Mouse (Mus musculus) brain, embryonic 18.5 days (tissue): ENCODE measurements around the gene Esr1.
"Not testable (repeated sequence)": the region's sequence is repeated elsewhere in the genome, so short reads cannot be mapped to it uniquely, and the experiment has no call there.

Experiments used
- DNase-seq: peaks from one replicate; pipeline ENCODE4 v3.0.0-alpha.2; 2012; ENCODE audit warnings: low read depth, low spot score

Gene Esr1

GRCm38 (mm10) chr10:4619426-4619825 lies 8.0 kb downstream of the Esr1 start:
- DNase-seq: not testable (repeated sequence)

GRCm38 (mm10) chr10:4620596-4621504 lies 9.5 kb downstream of the Esr1 start:
- no peak for DNase-seq

- DNase-seq: no peak
Measured at GRCm38 (mm10) chr10:4621505-4621815, 10.1 kb downstream of the Esr1 start.

- no peak for DNase-seq
Measured at GRCm38 (mm10) chr10:4623319-4623718, 11.9 kb downstream of the Esr1 start.

GRCm38 (mm10) chr10:4624581-4624980 lies 13.2 kb downstream of the Esr1 start:
- no peak for DNase-seq

GRCm38 (mm10) chr10:4625300-4625699 lies 13.9 kb downstream of the Esr1 start:
- DNase-seq: no peak

- no peak for DNase-seq
Measured at GRCm38 (mm10) chr10:4626432-4626831, 15.0 kb downstream of the Esr1 start.

- DNase-seq: no peak
Measured at GRCm38 (mm10) chr10:4626996-4627395, 15.6 kb downstream of the Esr1 start.

- DNase-seq: no peak
Measured at GRCm38 (mm10) chr10:4627415-4627814, 16.0 kb downstream of the Esr1 start.

- DNase-seq: no peak
Measured at GRCm38 (mm10) chr10:4629314-4629713, 17.9 kb downstream of the Esr1 start.

GRCm38 (mm10) chr10:4632211-4632704 lies 20.9 kb downstream of the Esr1 start:
- no peak for DNase-seq

GRCm38 (mm10) chr10:4633287-4634030 lies 22.1 kb downstream of the Esr1 start:
- DNase-seq: no peak

GRCm38 (mm10) chr10:4635740-4636139 lies 24.3 kb downstream of the Esr1 start:
- DNase-seq: no peak

GRCm38 (mm10) chr10:4646074-4646473 lies 34.7 kb downstream of the Esr1 start:
- no peak for DNase-seq

GRCm38 (mm10) chr10:4646851-4647250 lies 35.5 kb downstream of the Esr1 start:
- DNase-seq: no peak

GRCm38 (mm10) chr10:4665380-4665779 lies 54.0 kb downstream of the Esr1 start:
- no peak for DNase-seq

GRCm38 (mm10) chr10:4667006-4667405 lies 55.6 kb downstream of the Esr1 start:
- no peak for DNase-seq

- no peak for DNase-seq
Measured at GRCm38 (mm10) chr10:4670053-4670452, 58.7 kb downstream of the Esr1 start.

GRCm38 (mm10) chr10:4671876-4672275 lies 60.5 kb downstream of the Esr1 start:
- no peak for DNase-seq

GRCm38 (mm10) chr10:4673311-4673816 lies 62.0 kb downstream of the Esr1 start:
- no peak for DNase-seq

- DNase-seq: not testable (repeated sequence)
Measured at GRCm38 (mm10) chr10:4674983-4675592, 63.7 kb downstream of the Esr1 start.

- DNase-seq: no peak
Measured at GRCm38 (mm10) chr10:4683106-4683505, 71.7 kb downstream of the Esr1 start.
